Mouse (Mus musculus): ENCODE data around the gene Ccdc117. TPM values are rescaled to one million over a fixed set of nuclear protein-coding genes. Genes with fewer than 3 reads are reported as not detected.

Gene Ccdc117
- total RNA-seq, 1 experiment from 2014 or later = 24.4 TPM

Other genes starting within 250 kb of the Ccdc117 start
- gene Znrf3, start 97.3 kb downstream of the Ccdc117 start, total RNA-seq (2021) = 25.0 and 26.2 TPM in 2 replicates
- 124 and 125 TPM in 2 replicates for gene Xbp1, start 21.5 kb downstream of the Ccdc117 start, total RNA-seq (2021)
- gene Ankrd36, start 27.5 kb upstream of the Ccdc117 start, total RNA-seq (2021) = not detected in 2 replicates
- 148 and 152 TPM in 2 replicates for gene Mrps24, start 173.5 kb upstream of the Ccdc117 start, total RNA-seq (2021)
- gene Urgcp, start 220.2 kb upstream of the Ccdc117 start, total RNA-seq (2021) = 56.0 and 56.9 TPM in 2 replicates
- gene Dbnl, start 246.3 kb upstream of the Ccdc117 start, total RNA-seq (2021) = 51.7 and 62.9 TPM in 2 replicates

Data from adrenal gland, postnatal 14 days (tissue).